Mouse (Mus musculus) kidney, postnatal 0 days (tissue): Measurements from ENCODE around the gene Gm35549. TPM values are rescaled to one million over a fixed set of nuclear protein-coding genes. Genes with fewer than 3 reads are reported as not detected.
"Not testable (repeated sequence)": the region's sequence is repeated elsewhere in the genome, so short reads cannot be mapped to it uniquely, and the experiment has no call there.

Experiments
- ATAC-seq: fragments of 200-750 bp; cut with Nextera tagmentation; replicated peaks from 2 replicates; pipeline ENCODE4 v1.8.0; 2017; ENCODE audit warnings: low read depth, moderate number of reproducible peaks, moderate TSS enrichment, moderate library complexity; ENCODE audit not compliant: low FRiP score
- DNase-seq: peaks from one replicate; pipeline ENCODE4 v3.0.0-alpha.2; 2016; ENCODE audit warnings: low spot score
- H3K27ac ChIP-seq: fragments of 300-500 bp; sonication (generic); 2 replicates; pipeline ENCODE4 v1.5.1; 2014; ENCODE audit warnings: mild to moderate bottlenecking
- H3K27me3 ChIP-seq: fragments of 300-500 bp; sonication (generic); 2 replicates; pipeline ENCODE4 v1.6.1; 2014; ENCODE audit warnings: low read length, mixed read lengths; ENCODE audit not compliant: insufficient read depth
- H3K36me3 ChIP-seq: fragments of 300-500 bp; sonication (generic); 2 replicates; pipeline ENCODE4 v1.6.1; 2014; ENCODE audit warnings: low read length, mixed read lengths; ENCODE audit not compliant: insufficient read depth
- H3K4me1 ChIP-seq: fragments of 300-500 bp; sonication (generic); replicated peaks from 2 replicates; pipeline ENCODE4 v1.6.1; 2014; ENCODE audit warnings: antibody characterized with exemption, low read length, mixed read lengths; ENCODE audit not compliant: insufficient read depth
- H3K4me2 ChIP-seq: fragments of 300-500 bp; sonication (generic); 2 replicates; pipeline ENCODE4 v1.6.1; 2014; ENCODE audit warnings: mild to moderate bottlenecking, low read length, moderate library complexity, mixed read lengths
- H3K4me3 ChIP-seq: fragments of 300-500 bp; sonication (generic); replicated peaks from 2 replicates; pipeline ENCODE4 v1.5.1; 2014; ENCODE audit warnings: low read depth, low read length
- H3K9ac ChIP-seq: fragments of 300-500 bp; sonication (generic); 2 replicates; pipeline ENCODE4 v1.6.1; 2014; ENCODE audit warnings: low read depth, low read length
- H3K9me3 ChIP-seq: fragments of 300-500 bp; sonication (generic); replicated peaks from 2 replicates; pipeline ENCODE4 v1.6.1; 2016; ENCODE audit warnings: low read length, inconsistent platforms, mixed read lengths
- CTCF ChIP-seq: IDR thresholded peaks from 2 replicates; pipeline ENCODE4 v1.5.1; 2016; ENCODE audit warnings: antibody characterized with exemption, low read depth, mild to moderate bottlenecking, moderate library complexity
- WGBS: fragments of 180-500 bp; shearing (Covaris S2); extraction: QIAGEN DNeasy Blood & Tissue Kit; methylation state at CpG from one replicate; pipeline ENCODE4 v1.1.7; 2014; 5-methylcytosine and 5-hydroxymethylcytosine counted together
- polyA plus RNA-seq: library from polyadenylated mRNA; unstranded; fragments of >200 nt; fragmentation: Nextera tagmentation; extraction: Ambion mirVana; gene quantifications from 2 replicates; pipeline ENCODE4 v1.2.1, GENCODE M21; 2015

Gm35549 gene
- polyA plus RNA-seq, 1 experiment from 2014 or later: 0.20 TPM

- WGBS: 95% methylated on average over 7 of the region's 7 CpGs
- Histone ChIP-seq H3K36me3 (peaks cover 81% of the 10 kb centered on the region), H3K9me3 (peaks cover 14% of the 10 kb centered on the region; the same call in 1 of the 2 replicates), H3K4me3 (no peak overlapping the region), H3K4me2 (no peak overlapping the region), H3K4me1 (no peaks in the 10 kb centered on the region), H3K27ac (no peak overlapping the region), H3K9ac (no peak overlapping the region), H3K27me3 (no peaks in the 10 kb centered on the region)
- DNase-seq (no peak), ATAC-seq (no peak)
- no peak for TF ChIP-seq CTCF
These were observed 10.7 kb upstream of the Gm35549 start for GRCm38 (mm10) chr9:122854526-122854925.

DNA sequence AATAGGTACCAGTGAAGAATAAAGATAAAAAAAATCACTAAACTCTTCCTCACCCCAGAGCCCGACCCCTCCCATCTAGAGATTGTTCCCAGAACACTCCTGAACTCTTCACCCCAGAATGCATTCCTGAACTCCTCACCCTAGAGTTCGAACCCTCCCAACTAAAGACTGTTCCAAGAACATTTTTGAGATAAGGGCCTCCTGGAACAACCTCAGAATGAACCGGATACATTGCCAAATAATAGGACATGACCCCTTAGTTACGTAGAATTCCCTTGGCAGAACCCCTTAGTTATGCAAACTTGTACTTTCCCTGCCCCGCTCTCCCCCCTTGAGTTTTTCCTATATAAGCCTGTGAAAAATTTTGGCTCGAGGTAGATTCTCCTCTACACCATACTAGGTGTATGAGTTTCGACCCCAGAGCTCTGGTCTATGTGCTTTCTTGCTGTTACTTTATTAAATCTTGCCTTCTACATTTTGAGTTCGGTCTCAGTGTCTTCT is 4.0 kb upstream of the Gm35549 start:
- DNase-seq: not testable (repeated sequence)

DNA sequence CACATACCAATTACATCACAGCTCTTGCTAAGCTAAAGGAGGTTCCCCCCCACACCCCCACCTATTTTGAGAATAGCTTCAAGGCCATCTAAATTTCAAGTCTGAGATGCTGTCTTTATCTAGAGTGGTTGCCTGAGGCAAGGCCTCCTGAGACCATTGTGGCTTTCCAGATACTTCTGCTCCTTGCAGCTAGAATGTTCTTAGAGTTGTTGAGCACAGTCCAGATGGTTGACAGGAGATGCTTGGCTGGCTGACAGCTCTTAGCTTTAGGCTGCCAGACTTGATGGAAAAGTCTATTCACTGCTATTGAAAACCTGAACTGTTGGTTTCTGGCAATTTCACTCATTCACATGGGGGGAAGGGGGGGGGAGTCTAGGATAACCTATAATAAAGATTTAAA is 2.3 kb upstream of the Gm35549 start:
- DNase-seq (no peak), ATAC-seq (no peak)
- Histone ChIP-seq H3K4me3 (no peak overlapping the region), H3K36me3 (peaks cover 10% of the 10 kb centered on the region; the same call in 1 of the 2 replicates), H3K9ac (no peak overlapping the region), H3K4me2 (no peak overlapping the region), H3K27ac (no peak overlapping the region), H3K4me1 (no peaks in the 10 kb centered on the region), H3K27me3 (no peaks in the 10 kb centered on the region), H3K9me3 (no peaks in the 10 kb centered on the region)
- TF ChIP-seq CTCF: no peak

More for the DNA sequence above, 4.0 kb upstream of the Gm35549 start:
- H3K9ac ChIP-seq, H3K27ac ChIP-seq, H3K4me1 ChIP-seq, H3K27me3 ChIP-seq, H3K4me3 ChIP-seq, H3K4me2 ChIP-seq, H3K9me3 ChIP-seq, ATAC-seq: not testable (repeated sequence)
- WGBS: 84% methylated on average over 7 of the region's 8 CpGs
- peaks cover 26% of the 10 kb centered on the region for H3K36me3 ChIP-seq

GRCm38 (mm10) chr9:122845621-122846020 is 1.8 kb upstream of the Gm35549 start:
- TF ChIP-seq CTCF: no peak
- H3K36me3 ChIP-seq: 0 out of 2 replicates have a peak, but pooled peaks cover 6% of the 10 kb centered on the region
- 83% methylated on average over 3 of the region's 3 CpGs for WGBS
- ATAC-seq: no peak
- no peak overlapping the region for H3K4me3 ChIP-seq
- H3K9ac ChIP-seq: no peak overlapping the region
- H3K4me1 ChIP-seq: no peaks in the 10 kb centered on the region
- no peak overlapping the region for H3K27ac ChIP-seq
- no peak overlapping the region for H3K4me2 ChIP-seq
- no peaks in the 10 kb centered on the region for H3K9me3 ChIP-seq
- no peaks in the 10 kb centered on the region for H3K27me3 ChIP-seq
- DNase-seq: no peak

DNA sequence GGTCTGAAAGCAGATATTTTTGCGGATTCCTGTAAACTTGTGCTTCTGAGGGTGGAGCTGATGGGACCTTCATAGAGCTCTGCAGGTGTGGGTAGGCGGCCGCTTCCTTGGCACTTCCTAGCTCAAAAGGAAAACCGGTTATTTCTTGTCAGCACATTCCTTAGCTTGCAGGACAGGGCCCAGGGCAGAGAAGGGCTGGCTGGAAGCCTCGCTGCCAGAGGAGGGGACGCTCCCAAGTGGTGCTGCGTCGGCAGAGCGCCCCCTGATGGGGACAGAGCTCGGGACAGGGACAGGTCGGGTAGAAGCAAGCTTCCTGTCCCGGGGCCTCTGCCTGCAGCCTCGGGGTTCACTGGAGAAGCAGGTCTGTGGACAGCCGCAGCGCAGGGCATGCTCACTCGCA is 6.2 kb downstream of the Gm35549 start:
- 29% methylated on average over 15 of the region's 16 CpGs for WGBS
- Histone ChIP-seq H3K4me3 (no peak overlapping the region), H3K9ac (no peak overlapping the region), H3K9me3 (no peaks in the 10 kb centered on the region), H3K4me1 (no peaks in the 10 kb centered on the region), H3K27me3 (no peaks in the 10 kb centered on the region), H3K4me2 (no peak overlapping the region), H3K27ac (no peak overlapping the region), H3K36me3 (no peaks in the 10 kb centered on the region)
- peak; percentile 64 for TF ChIP-seq CTCF
- DNase-seq (peak; percentile 30), ATAC-seq (peak; percentile 73)

- DNase-seq (no peak), ATAC-seq (no peak)
- no peak overlapping the region for H3K27ac ChIP-seq
- 87% methylated on average over 4 of the region's 4 CpGs for WGBS
- TF ChIP-seq CTCF: no peak
- no peak overlapping the region for H3K9ac ChIP-seq
- H3K4me1 ChIP-seq: no peaks in the 10 kb centered on the region
- no peaks in the 10 kb centered on the region for H3K27me3 ChIP-seq
- H3K9me3 ChIP-seq: no peaks in the 10 kb centered on the region
- no peaks in the 10 kb centered on the region for H3K36me3 ChIP-seq
- no peak overlapping the region for H3K4me3 ChIP-seq
- no peak overlapping the region for H3K4me2 ChIP-seq
These were observed 6.6 kb downstream of the Gm35549 start for GRCm38 (mm10) chr9:122837216-122837615.

DNA sequence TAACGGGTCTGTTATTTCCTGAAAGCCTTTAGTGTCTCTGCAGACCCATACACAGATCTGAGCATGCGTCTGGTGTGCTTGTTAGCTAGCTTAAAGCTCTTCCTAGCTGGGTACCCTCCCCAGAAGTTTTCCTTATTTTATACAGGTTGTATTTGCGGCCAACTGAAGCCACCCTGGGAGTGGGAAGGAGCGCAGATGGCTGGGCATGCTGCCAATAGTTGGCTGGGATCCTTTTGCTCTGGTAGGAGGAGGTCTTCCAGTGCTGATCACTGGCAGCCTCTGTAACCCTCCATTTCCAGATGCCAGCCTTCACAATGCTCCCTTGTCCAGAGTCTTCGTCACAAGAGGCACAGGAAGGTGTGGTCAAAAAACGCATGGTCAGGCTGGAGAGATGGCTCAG is 7.0 kb downstream of the Gm35549 start:
- TF ChIP-seq CTCF: no peak
- Histone ChIP-seq H3K27ac (no peak overlapping the region), H3K4me1 (no peaks in the 10 kb centered on the region), H3K36me3 (no peaks in the 10 kb centered on the region), H3K9me3 (no peaks in the 10 kb centered on the region), H3K27me3 (no peaks in the 10 kb centered on the region), H3K9ac (no peak overlapping the region), H3K4me3 (no peak overlapping the region), H3K4me2 (no peak overlapping the region)
- 45% methylated on average over 6 of the region's 6 CpGs for WGBS
- ATAC-seq (no peak), DNase-seq (peak; percentile 18)
